Mouse (Mus musculus) liver, embryonic 13.5 days (tissue): ENCODE measurements around the gene Caprin1. TPM values are rescaled to one million over a fixed set of nuclear protein-coding genes. Genes with fewer than 3 reads are reported as not detected.

ENCODE experiments used
- ATAC-seq: fragments of 200-750 bp; cut with Nextera tagmentation; 2 replicates; pipeline ENCODE4 v1.8.0; 2017; ENCODE audit warnings: low read depth, mild to moderate bottlenecking, moderate number of reproducible peaks, moderate library complexity
- DNase-seq: peaks from one replicate; pipeline ENCODE4 v3.0.0; 2022
- H3K27ac ChIP-seq: fragments of 300-500 bp; sonication (generic); 2 replicates; pipeline ENCODE4 v1.5.1; 2015; ENCODE audit warnings: moderate library complexity, mild to moderate bottlenecking, inconsistent platforms
- H3K27me3 ChIP-seq: fragments of 300-500 bp; sonication (generic); 2 replicates; pipeline ENCODE4 v1.6.1; 2015; ENCODE audit warnings: mild to moderate bottlenecking, inconsistent platforms
- H3K36me3 ChIP-seq: fragments of 300-500 bp; sonication (generic); 2 replicates; pipeline ENCODE4 v1.6.1; 2015; ENCODE audit warnings: mild to moderate bottlenecking, inconsistent platforms
- H3K4me1 ChIP-seq: fragments of 300-500 bp; sonication (generic); replicated peaks from 2 replicates; pipeline ENCODE4 v1.6.1; 2015; ENCODE audit warnings: inconsistent platforms
- H3K4me2 ChIP-seq: fragments of 300-500 bp; sonication (generic); 2 replicates; pipeline ENCODE4 v1.6.1; 2015; ENCODE audit warnings: inconsistent platforms, mild to moderate bottlenecking, moderate library complexity
- H3K4me3 ChIP-seq: fragments of 300-500 bp; sonication (generic); replicated peaks from 2 replicates; pipeline ENCODE4 v1.5.1; 2015; ENCODE audit warnings: mild to moderate bottlenecking, inconsistent platforms
- H3K9ac ChIP-seq: fragments of 300-500 bp; sonication (generic); 2 replicates; pipeline ENCODE4 v1.6.1; 2015; ENCODE audit warnings: mild to moderate bottlenecking, inconsistent platforms
- H3K9me3 ChIP-seq: fragments of 300-500 bp; sonication (generic); replicated peaks from 2 replicates; pipeline ENCODE4 v1.6.1; 2016; ENCODE audit warnings: inconsistent platforms
- WGBS: fragments of 180-500 bp; shearing (Covaris S2); methylation state at CpG from one replicate; pipeline ENCODE4 v1.1.7; 2015; ENCODE audit not compliant: insufficient replicate concordance; 5-methylcytosine and 5-hydroxymethylcytosine counted together
- polyA plus RNA-seq: library from polyadenylated mRNA; unstranded; fragments of >200 nt; fragmentation: Nextera tagmentation; extraction: Ambion mirVana; gene quantifications from 2 replicates; pipeline ENCODE4 v1.2.1, GENCODE M21; 2015

Gene Caprin1
- polyA plus RNA-seq, 1 experiment from 2014 or later, result 134 TPM

GRCm38 (mm10) chr2:103796211-103796860 is 1.1 kb downstream of the Caprin1 start:
- Histone ChIP-seq H3K9me3 (no peaks in the 10 kb centered on the region), H3K4me3 (peak overlapping the region; percentile 97), H3K27ac (peak overlapping the region; percentile 99), H3K27me3 (no peaks in the 10 kb centered on the region), H3K9ac (peak overlapping the region; percentile 98), H3K36me3 (peaks cover 25% of the 10 kb centered on the region), H3K4me2 (peak overlapping the region; percentile 82), H3K4me1 (peaks cover 47% of the 10 kb centered on the region)
- under 1% methylated on average over 42 of the region's 42 CpGs for WGBS
- peak; percentile 52 for ATAC-seq
- peak; percentile 69 for DNase-seq

DNA sequence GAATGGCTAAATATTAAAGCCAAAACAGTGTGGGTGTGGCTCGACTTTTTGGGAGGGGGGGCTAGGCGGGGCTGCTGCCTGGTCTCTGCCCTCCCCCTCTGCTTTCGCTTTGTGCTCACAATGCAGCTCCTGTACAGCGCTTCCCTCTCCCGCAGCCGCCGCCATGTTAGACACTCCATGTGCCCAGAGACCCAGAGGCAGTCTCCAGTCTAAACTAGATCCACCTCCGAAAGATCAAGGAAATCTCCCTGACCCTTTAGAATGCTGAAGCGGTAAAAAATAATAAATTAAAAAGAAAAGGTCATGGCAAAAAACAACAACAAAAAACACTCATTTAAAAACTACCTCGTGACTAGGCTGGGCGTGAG is 1.6 kb downstream of the Caprin1 start:
- H3K4me2 ChIP-seq, result peak overlapping the region; percentile 82
- peak overlapping the region; percentile 99 for H3K27ac ChIP-seq
- peak overlapping the region; percentile 97 for H3K4me3 ChIP-seq
- peaks cover 30% of the 10 kb centered on the region for H3K36me3 ChIP-seq
- peaks cover 50% of the 10 kb centered on the region for H3K4me1 ChIP-seq
- H3K9ac ChIP-seq, result peak overlapping the region; percentile 98
- no peaks in the 10 kb centered on the region for H3K9me3 ChIP-seq
- DNase-seq (peak; percentile 73), ATAC-seq (peak; percentile 62)
- H3K27me3 ChIP-seq, result no peaks in the 10 kb centered on the region
- WGBS, result 0% methylated on average over 11 of the region's 11 CpGs

DNA sequence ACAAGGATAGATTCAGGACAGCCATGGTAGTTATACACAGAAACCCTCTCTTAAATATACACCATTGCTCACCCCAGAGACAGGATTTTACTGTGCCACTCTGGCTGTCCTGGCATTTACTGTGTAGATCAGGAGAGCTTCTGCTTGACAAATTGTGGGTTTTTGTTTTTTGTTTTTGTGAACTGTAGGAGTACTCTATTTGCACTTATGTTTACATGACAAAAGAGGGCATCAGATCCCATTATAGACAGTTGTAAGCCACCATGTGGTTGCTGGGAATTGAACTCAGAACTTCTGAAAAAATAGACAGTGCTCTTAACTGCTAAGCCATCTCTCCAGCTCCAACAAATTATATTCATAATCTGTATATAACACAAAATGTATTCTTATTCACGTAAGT is 5.4 kb downstream of the Caprin1 start:
- 87% methylated on average over 1 of the region's 1 CpGs for WGBS
- Histone ChIP-seq H3K9me3 (no peaks in the 10 kb centered on the region), H3K4me2 (no peak overlapping the region), H3K4me1 (peaks cover 51% of the 10 kb centered on the region), H3K27me3 (no peaks in the 10 kb centered on the region), H3K4me3 (no peak overlapping the region), H3K36me3 (peaks cover 56% of the 10 kb centered on the region), H3K27ac (no peak overlapping the region), H3K9ac (no peak overlapping the region)
- DNase-seq (no peak), ATAC-seq (no peak)

- H3K4me1 ChIP-seq, result peaks cover 25% of the 10 kb centered on the region
- no peak overlapping the region for H3K9ac ChIP-seq
- WGBS, result 85% methylated on average over 1 of the region's 1 CpGs
- no peak overlapping the region for H3K4me2 ChIP-seq
- H3K9me3 ChIP-seq, result no peaks in the 10 kb centered on the region
- no peak for DNase-seq
- H3K4me3 ChIP-seq, result no peak overlapping the region
- no peaks in the 10 kb centered on the region for H3K27me3 ChIP-seq
- H3K27ac ChIP-seq, result no peak overlapping the region
- ATAC-seq, result no peak
- peaks cover 60% of the 10 kb centered on the region for H3K36me3 ChIP-seq
Measured at GRCm38 (mm10) chr2:103785735-103786134, 11.7 kb downstream of the Caprin1 start.

DNA sequence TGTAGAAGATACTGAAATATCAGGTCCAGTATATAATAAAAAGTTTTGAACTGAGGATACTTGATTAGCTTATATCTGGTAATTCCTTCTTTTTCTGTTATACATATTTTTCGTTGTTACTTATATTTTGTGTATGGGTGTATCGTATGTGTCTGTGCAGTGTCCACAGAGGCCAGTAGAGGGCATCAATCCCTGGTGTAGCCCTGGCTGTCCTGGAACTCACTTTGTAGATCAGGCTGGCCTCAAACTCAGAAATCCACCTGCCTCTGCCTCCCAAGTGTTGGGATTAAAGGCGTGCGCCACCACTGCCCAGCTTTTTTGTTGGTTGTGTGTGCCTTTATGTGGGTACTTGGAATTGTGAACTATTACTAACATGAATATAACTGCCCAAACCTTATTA is 12.8 kb downstream of the Caprin1 start:
- Histone ChIP-seq H3K4me3 (no peak overlapping the region), H3K9me3 (no peaks in the 10 kb centered on the region), H3K9ac (no peak overlapping the region), H3K36me3 (peaks cover 59% of the 10 kb centered on the region), H3K4me2 (no peak overlapping the region), H3K4me1 (peaks cover 17% of the 10 kb centered on the region), H3K27me3 (no peaks in the 10 kb centered on the region), H3K27ac (no peak overlapping the region)
- 76% methylated on average over 4 of the region's 4 CpGs for WGBS
- no peak for ATAC-seq
- peak; percentile 24 for DNase-seq

GRCm38 (mm10) chr2:103762492-103762891 is 35.0 kb downstream of the Caprin1 start:
- Histone ChIP-seq H3K27ac (peak overlapping the region; percentile 77; the same call in 1 of the 2 replicates), H3K4me3 (peak overlapping the region; percentile 86; the same call in 1 of the 2 replicates), H3K4me1 (peaks cover 32% of the 10 kb centered on the region), H3K9ac (no peak overlapping the region), H3K4me2 (peak overlapping the region; percentile 88), H3K9me3 (no peaks in the 10 kb centered on the region), H3K36me3 (peaks cover 21% of the 10 kb centered on the region), H3K27me3 (no peaks in the 10 kb centered on the region)
- ATAC-seq, result no peak
- DNase-seq, result no peak
- 54% methylated on average over 1 of the region's 1 CpGs for WGBS

GRCm38 (mm10) chr2:103761993-103762392 is 35.5 kb downstream of the Caprin1 start:
- Histone ChIP-seq H3K9me3 (no peaks in the 10 kb centered on the region), H3K27ac (peak overlapping the region; percentile 77), H3K9ac (no peak overlapping the region), H3K4me1 (peaks cover 32% of the 10 kb centered on the region), H3K4me3 (peak overlapping the region; percentile 86), H3K27me3 (no peaks in the 10 kb centered on the region), H3K36me3 (peaks cover 25% of the 10 kb centered on the region), H3K4me2 (peak overlapping the region; percentile 88)
- DNase-seq (no peak), ATAC-seq (no peak)
- WGBS, result 18% methylated on average over 4 of the region's 4 CpGs

- DNase-seq (peak; percentile 95), ATAC-seq (peak; percentile 91)
- Histone ChIP-seq H3K36me3 (peaks cover 23% of the 10 kb centered on the region), H3K4me1 (peaks cover 32% of the 10 kb centered on the region), H3K9me3 (no peaks in the 10 kb centered on the region), H3K27me3 (no peaks in the 10 kb centered on the region), H3K4me3 (peak within 1 kb of the TSS; percentile 86), H3K9ac (peak within 1 kb of the TSS; percentile 82), H3K4me2 (peak within 1 kb of the TSS; percentile 88), H3K27ac (peak within 1 kb of the TSS; percentile 77)
- under 1% methylated on average over 47 of the region's 47 CpGs for WGBS
Measured at GRCm38 (mm10) chr2:103760906-103761716, 36.3 kb downstream of the Caprin1 start, which contains the start of gene Nat10. Gene Nat10 (minus strand): TSS chr2:103761270.

GRCm38 (mm10) chr2:103760421-103760820 is 37.0 kb downstream of the Caprin1 start:
- under 1% methylated on average over 12 of the region's 12 CpGs for WGBS
- H3K4me1 ChIP-seq, result peaks cover 32% of the 10 kb centered on the region
- peak overlapping the region; percentile 73 for H3K27ac ChIP-seq
- no peak for DNase-seq
- peaks cover 24% of the 10 kb centered on the region for H3K36me3 ChIP-seq
- 0 out of 2 replicates have a peak, but pooled peaks have one; percentile 18 for ATAC-seq
- H3K27me3 ChIP-seq, result no peaks in the 10 kb centered on the region
- H3K9ac ChIP-seq, result peak overlapping the region; percentile 82
- no peaks in the 10 kb centered on the region for H3K9me3 ChIP-seq
- H3K4me2 ChIP-seq, result peak overlapping the region; percentile 88
- H3K4me3 ChIP-seq, result peak overlapping the region; percentile 86

- Histone ChIP-seq H3K9me3 (no peaks in the 10 kb centered on the region), H3K27me3 (no peaks in the 10 kb centered on the region), H3K4me1 (peaks cover 14% of the 10 kb centered on the region), H3K27ac (no peak overlapping the region), H3K4me2 (no peak overlapping the region), H3K36me3 (peaks cover 66% of the 10 kb centered on the region), H3K4me3 (no peak overlapping the region), H3K9ac (no peak overlapping the region)
- DNase-seq, result no peak
- WGBS, result 80% methylated on average over 9 of the region's 9 CpGs
- ATAC-seq, result no peak
Measured at GRCm38 (mm10) chr2:103755458-103756085, 41.9 kb downstream of the Caprin1 start.

DNA sequence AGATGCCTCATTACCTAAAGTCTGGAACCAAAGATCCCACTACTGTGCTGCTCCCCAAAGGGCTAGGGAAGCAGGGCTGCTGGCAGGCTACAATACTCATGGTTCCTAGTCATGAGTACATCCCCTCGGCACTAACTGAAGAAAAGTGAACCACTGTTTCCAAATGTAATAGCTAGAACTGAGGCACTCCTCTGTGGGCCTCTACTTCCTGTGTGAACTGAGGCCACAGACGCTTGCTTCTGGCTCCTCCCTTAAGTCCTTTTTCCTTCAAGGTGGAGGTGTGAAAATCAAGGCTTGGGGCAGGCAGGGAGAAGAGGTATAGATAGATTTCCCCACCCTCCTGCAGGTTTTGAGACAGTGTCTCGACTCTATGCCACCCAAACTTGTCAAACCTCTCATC is 42.8 kb downstream of the Caprin1 start:
- DNase-seq, result no peak
- H3K4me2 ChIP-seq, result no peak overlapping the region
- no peaks in the 10 kb centered on the region for H3K9me3 ChIP-seq
- peaks cover 75% of the 10 kb centered on the region for H3K36me3 ChIP-seq
- H3K4me1 ChIP-seq, result peaks cover 5% of the 10 kb centered on the region
- WGBS, result 68% methylated on average over 3 of the region's 3 CpGs
- ATAC-seq, result no peak
- H3K27me3 ChIP-seq, result no peaks in the 10 kb centered on the region
- no peak overlapping the region for H3K4me3 ChIP-seq
- no peak overlapping the region for H3K27ac ChIP-seq
- no peak overlapping the region for H3K9ac ChIP-seq
